Mouse (Mus musculus) small intestine, adult 2 months (tissue): Measurements from ENCODE around the gene Tln2. TPM values are rescaled to one million over a fixed set of nuclear protein-coding genes. Genes with fewer than 3 reads are reported as not detected.

Source experiments
- H3K27ac ChIP-seq: fragments of 200-500 bp; 2 replicates; pipeline ENCODE4 v1.5.1; 2012; ENCODE audit warnings: low read depth, low read length, control low read depth, inconsistent platforms; ENCODE audit not compliant: insufficient read depth
- H3K27me3 ChIP-seq: fragments of 200-500 bp; 2 replicates; pipeline ENCODE4 v1.6.1; 2012; ENCODE audit warnings: mild to moderate bottlenecking, moderate library complexity, low read length, inconsistent platforms; ENCODE audit not compliant: control insufficient read depth, insufficient read depth
- H3K36me3 ChIP-seq: fragments of 200-500 bp; 2 replicates; pipeline ENCODE4 v1.6.1; 2012; ENCODE audit warnings: mild to moderate bottlenecking, low read length, control low read depth, inconsistent platforms; ENCODE audit not compliant: control insufficient read depth, insufficient read depth
- H3K4me1 ChIP-seq: fragments of 200-500 bp; 2 replicates; pipeline ENCODE4 v1.6.1; 2012; ENCODE audit warnings: low read length, inconsistent platforms, mixed read lengths; ENCODE audit not compliant: control insufficient read depth, insufficient read depth, insufficient read length
- H3K4me3 ChIP-seq: fragments of 200-500 bp; 2 replicates; pipeline ENCODE4 v1.5.1; 2012; ENCODE audit warnings: low read depth, mild to moderate bottlenecking, control low read depth, inconsistent platforms, low read length, moderate library complexity
- CTCF ChIP-seq: fragments of 200-500 bp; IDR thresholded peaks from 2 replicates; pipeline ENCODE4 v1.5.1; 2012; ENCODE audit warnings: low read depth, mild to moderate bottlenecking, control low read depth, inconsistent platforms, low read length, moderate library complexity, mixed read lengths; ENCODE audit not compliant: insufficient replicate concordance, insufficient read length; ENCODE audit errors: extremely low read depth
- POLR2A ChIP-seq: fragments of 200-500 bp; IDR thresholded peaks from 2 replicates; pipeline ENCODE4 v1.6.1; 2012; ENCODE audit warnings: low read depth, mild to moderate bottlenecking, control low read depth, inconsistent platforms, low read length, moderate library complexity
- WGBS: fragments of 180-500 bp; shearing (Covaris S2); methylation state at CpG from one replicate; pipeline ENCODE4 v1.1.7; 2018; 5-methylcytosine and 5-hydroxymethylcytosine counted together
- polyA plus RNA-seq: library from polyadenylated mRNA; depleted of rRNA; stranded (reverse); fragments of >200 nt; gene quantifications from 2 replicates; pipeline ENCODE4 v1.2.3, GENCODE M21; 2012

Tln2 gene
- polyA plus RNA-seq, 1 experiment: 4.8 TPM

DNA sequence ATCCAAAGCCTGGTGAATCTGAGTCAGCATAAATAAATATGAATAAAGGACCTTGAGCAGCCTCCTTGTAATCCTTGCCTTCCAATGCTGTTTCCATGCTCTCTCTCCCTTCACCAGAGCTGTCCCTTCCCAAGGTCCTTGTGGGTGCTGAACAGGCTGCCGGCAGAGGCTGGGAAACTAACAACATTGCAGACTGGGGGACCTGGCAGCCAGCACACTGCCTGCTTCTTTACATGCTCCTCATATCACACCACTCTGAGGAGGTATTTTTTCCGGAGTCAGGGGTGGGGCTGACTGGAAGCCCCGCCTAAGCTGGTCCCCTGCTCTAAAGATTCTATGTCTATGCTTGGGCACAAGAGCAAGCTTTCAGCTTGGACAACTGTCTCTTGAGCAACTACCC, 64.2 kb downstream of the Tln2 start:
- H3K4me1 ChIP-seq: peaks cover 4% of the 10 kb centered on the region; the same call in 1 of the 2 replicates
- no peaks in the 10 kb centered on the region for H3K36me3 ChIP-seq
- no peak overlapping the region for H3K4me3 ChIP-seq
- H3K27ac ChIP-seq: no peak overlapping the region
- TF ChIP-seq POLR2A (no peak), CTCF (no peak)
- WGBS: 19% methylated on average over 3 of the region's 3 CpGs
- H3K27me3 ChIP-seq: no peaks in the 10 kb centered on the region

DNA sequence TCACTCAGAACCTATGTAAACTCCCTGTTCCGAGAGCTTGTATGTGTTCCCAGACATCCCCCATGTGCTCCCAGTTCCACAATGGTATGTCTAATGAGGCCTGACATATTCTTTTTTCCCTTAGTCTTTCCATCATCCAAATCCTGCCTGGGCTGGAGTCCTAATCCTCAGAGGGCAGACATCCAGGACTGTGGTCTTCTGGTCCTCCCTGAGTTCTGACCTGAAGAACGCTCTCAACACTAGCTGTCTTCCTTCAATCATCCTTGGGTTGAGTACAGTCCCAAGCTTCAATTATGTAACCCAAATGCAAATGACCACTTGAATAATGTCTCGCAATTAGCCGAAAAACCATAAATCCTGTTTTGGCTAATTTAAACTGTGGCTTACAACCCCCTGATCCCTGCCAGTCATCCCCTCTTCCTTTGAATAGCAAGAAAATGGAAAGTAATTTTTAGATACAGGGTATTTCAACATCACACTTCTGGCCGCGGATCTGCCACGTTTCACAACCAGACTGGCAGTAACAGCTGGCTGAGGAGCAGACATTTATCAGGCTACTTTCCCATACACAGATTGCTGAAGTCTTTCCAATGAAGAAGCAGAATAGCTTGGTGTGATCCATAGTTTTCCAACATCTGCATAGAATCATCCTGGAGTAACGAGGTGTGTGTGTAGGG, 65.5 kb downstream of the Tln2 start:
- Histone ChIP-seq H3K36me3 (no peaks in the 10 kb centered on the region), H3K27me3 (no peaks in the 10 kb centered on the region), H3K4me1 (peaks cover 7% of the 10 kb centered on the region; the same call in 1 of the 2 replicates), H3K4me3 (no peak overlapping the region), H3K27ac (no peak overlapping the region)
- 88% methylated on average over 8 of the region's 8 CpGs for WGBS
- TF ChIP-seq CTCF (no peak), POLR2A (no peak)

DNA sequence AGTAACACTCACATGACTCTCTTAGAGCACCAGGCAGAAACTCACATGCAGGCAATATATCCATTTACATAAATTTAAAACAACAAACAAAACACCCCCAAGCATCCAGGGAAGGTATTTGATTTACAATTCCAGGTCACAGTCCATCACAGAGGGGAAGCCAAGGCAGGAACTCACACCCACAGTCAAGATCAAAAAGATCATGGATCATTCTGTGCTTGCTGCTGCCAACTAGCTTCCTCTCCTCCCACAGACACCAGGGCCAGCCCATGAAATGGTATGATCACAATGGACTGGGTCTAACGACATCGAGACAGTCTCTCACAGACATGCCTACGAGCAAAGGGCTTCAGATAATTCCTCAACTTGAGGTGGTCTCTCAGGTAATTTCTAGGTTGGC, 70.1 kb downstream of the Tln2 start:
- TF ChIP-seq POLR2A: no peak
- TF ChIP-seq CTCF: no peak
- no peaks in the 10 kb centered on the region for H3K36me3 ChIP-seq
- no peak overlapping the region for H3K27ac ChIP-seq
- H3K27me3 ChIP-seq: no peaks in the 10 kb centered on the region
- WGBS: 63% methylated on average over 3 of the region's 3 CpGs
- no peak overlapping the region for H3K4me3 ChIP-seq
- peaks cover 20% of the 10 kb centered on the region; the same call in 1 of the 2 replicates for H3K4me1 ChIP-seq

GRCm38 (mm10) chr9:67486621-67487020, 72.9 kb downstream of the Tln2 start:
- Histone ChIP-seq H3K4me3 (no peak overlapping the region), H3K36me3 (no peaks in the 10 kb centered on the region), H3K27me3 (no peaks in the 10 kb centered on the region), H3K27ac (no peak overlapping the region), H3K4me1 (peaks cover 20% of the 10 kb centered on the region; the same call in 1 of the 2 replicates)
- TF ChIP-seq POLR2A (no peak), CTCF (no peak)
- 83% methylated on average over 5 of the region's 5 CpGs for WGBS

- Histone ChIP-seq H3K36me3 (no peaks in the 10 kb centered on the region), H3K4me3 (0 out of 2 replicates have a peak overlapping the region, but pooled peaks have one; percentile 20), H3K27me3 (no peaks in the 10 kb centered on the region), H3K4me1 (peaks cover 20% of the 10 kb centered on the region; the same call in 1 of the 2 replicates), H3K27ac (peak overlapping the region; percentile 45)
- TF ChIP-seq CTCF: no peak
- 27% methylated on average over 15 of the region's 15 CpGs for WGBS
Measured at GRCm38 (mm10) chr9:67485169-67486072, 74.1 kb downstream of the Tln2 start.

DNA sequence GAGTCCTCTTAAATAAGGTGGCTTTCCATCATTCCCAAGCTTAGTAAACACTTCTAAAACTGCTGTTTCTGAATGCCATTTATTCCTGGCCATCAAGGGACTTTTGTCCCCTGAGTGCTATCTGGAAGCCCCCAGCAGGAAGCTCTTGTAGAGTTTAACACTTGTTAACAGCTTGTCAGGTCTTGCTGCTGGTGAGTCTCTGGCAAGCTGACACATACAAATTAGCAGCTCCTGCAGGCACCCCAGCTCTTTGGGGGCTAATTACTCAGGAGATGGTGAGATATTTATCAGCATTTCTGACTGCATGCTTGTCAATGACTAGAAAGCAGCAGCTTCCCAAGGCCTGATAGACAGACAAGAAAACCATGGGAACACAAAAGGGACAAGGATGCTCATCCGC, 77.2 kb downstream of the Tln2 start:
- 98% methylated on average over 1 of the region's 1 CpGs for WGBS
- Histone ChIP-seq H3K27me3 (no peaks in the 10 kb centered on the region), H3K36me3 (no peaks in the 10 kb centered on the region), H3K4me3 (no peak overlapping the region), H3K4me1 (peaks cover 17% of the 10 kb centered on the region; the same call in 1 of the 2 replicates), H3K27ac (no peak overlapping the region)
- TF ChIP-seq POLR2A: no peak

GRCm38 (mm10) chr9:67481851-67482250, 77.7 kb downstream of the Tln2 start:
- Histone ChIP-seq H3K27ac (no peak overlapping the region), H3K4me1 (peaks cover 17% of the 10 kb centered on the region; the same call in 1 of the 2 replicates), H3K36me3 (no peaks in the 10 kb centered on the region), H3K27me3 (no peaks in the 10 kb centered on the region), H3K4me3 (no peak overlapping the region)
- TF ChIP-seq CTCF: no peak
- no peak for TF ChIP-seq POLR2A
- 67% methylated on average over 1 of the region's 1 CpGs for WGBS
